Comparison of ENCODE assay signal across 18 mouse cellular contexts in the genomic region with DNA sequence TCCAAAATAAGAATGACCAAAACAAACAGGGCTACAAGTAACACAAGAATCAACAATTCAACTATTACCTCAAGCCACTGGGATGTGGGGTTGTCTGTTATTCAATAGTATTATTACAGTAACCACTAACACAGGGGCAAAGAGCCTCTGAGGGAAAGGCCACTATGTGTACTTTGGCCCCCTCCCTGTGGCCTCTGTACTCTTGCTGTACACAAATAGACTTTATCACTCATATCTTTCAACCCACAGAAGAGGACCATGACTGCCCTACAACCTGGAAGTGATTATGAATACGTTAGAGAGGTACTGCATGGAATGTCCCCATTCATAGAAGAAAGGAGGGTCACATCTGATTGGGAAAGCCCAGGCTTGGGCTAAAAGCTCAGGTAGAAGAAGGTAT.
"Had no signal": no experiment of that assay in that cellular context is flagged by ENCODE, and none has a peak within 500 bp of the region (broad histone marks: within the 10 kb centered on the region; RNA-seq: fewer than 3 reads in every experiment).

No protein-coding gene starts in this region.

- H3K4me3 ChIP-seq: liver, embryonic 15.5 days; lung, embryonic 15.5 days; megakaryocyte, embryonic 14.5 days; midbrain, embryonic 13.5 days; midbrain, embryonic 15.5 days; neural tube, embryonic 12.5 days; stomach, embryonic 15.5 days had no signal

- H3K9me3 ChIP-seq: liver, embryonic 15.5 days; lung, embryonic 15.5 days; midbrain, embryonic 13.5 days; midbrain, embryonic 15.5 days; neural tube, embryonic 12.5 days; stomach, embryonic 15.5 days had no signal

- ATAC-seq: lung, postnatal 0 days; midbrain, embryonic 13.5 days; midbrain, embryonic 15.5 days had no signal

- H3K36me3 ChIP-seq: liver, embryonic 15.5 days; lung, embryonic 15.5 days; midbrain, embryonic 13.5 days; midbrain, embryonic 15.5 days; neural tube, embryonic 12.5 days; stomach, embryonic 15.5 days had no signal

- H3K27ac ChIP-seq: liver, embryonic 15.5 days; lung, embryonic 15.5 days; macrophage; midbrain, embryonic 13.5 days; midbrain, embryonic 15.5 days; neural tube, embryonic 12.5 days; stomach, embryonic 15.5 days; stomach, postnatal 0 days had no signal

- H3K27me3 ChIP-seq: liver, embryonic 15.5 days; lung, embryonic 15.5 days; midbrain, embryonic 13.5 days; midbrain, embryonic 15.5 days; neural tube, embryonic 12.5 days; stomach, embryonic 15.5 days had no signal

- H3K4me1 ChIP-seq: lung, embryonic 15.5 days; midbrain, embryonic 13.5 days; midbrain, embryonic 15.5 days; neural tube, embryonic 12.5 days; stomach, embryonic 15.5 days had no signal

- H3K4me2 ChIP-seq: liver, embryonic 15.5 days; lung, embryonic 15.5 days; midbrain, embryonic 11.5 days; midbrain, embryonic 13.5 days; midbrain, embryonic 15.5 days; neural tube, embryonic 12.5 days; stomach, embryonic 15.5 days had no signal

- DNase-seq: lung, adult 2 months; lung, postnatal 14 days; lung, postnatal 36 days; right cerebral cortex, postnatal 14 days; spleen, adult 18-20 months; thymus, adult 2 months; thymus, postnatal 25 days had no signal

- H3K9ac ChIP-seq: liver, embryonic 15.5 days; lung, embryonic 15.5 days; midbrain, embryonic 13.5 days; midbrain, embryonic 15.5 days; neural tube, embryonic 12.5 days; stomach, embryonic 15.5 days had no signal
